Mouse (Mus musculus) embryonic facial prominence, embryonic 14.5 days (tissue): ENCODE data around the gene Snd1. TPM values are rescaled to one million over a fixed set of nuclear protein-coding genes. Genes with fewer than 3 reads are reported as not detected.

Experiments used
- ATAC-seq: fragments of 200-750 bp; cut with Nextera tagmentation; 2 replicates; pipeline ENCODE4 v1.8.0; 2017; ENCODE audit warnings: low read depth, moderate number of reproducible peaks, moderate TSS enrichment
- DNase-seq: peaks from one replicate; pipeline ENCODE4 v3.0.0-alpha.2; 2015; ENCODE audit warnings: low spot score
- H3K27ac ChIP-seq: fragments of 300-500 bp; sonication (generic); replicated peaks from 2 replicates; pipeline ENCODE4 v1.5.1; 2014; ENCODE audit warnings: low read depth, mild to moderate bottlenecking, low read length, moderate library complexity
- H3K27me3 ChIP-seq: fragments of 300-500 bp; sonication (generic); replicated peaks from 2 replicates; pipeline ENCODE4 v1.6.1; 2014; ENCODE audit warnings: low read length; ENCODE audit not compliant: control insufficient read depth, insufficient read depth
- H3K36me3 ChIP-seq: fragments of 300-500 bp; sonication (generic); 2 replicates; pipeline ENCODE4 v1.6.1; 2014; ENCODE audit warnings: low read length, mixed read lengths; ENCODE audit not compliant: control insufficient read depth, insufficient read depth
- H3K4me1 ChIP-seq: fragments of 300-500 bp; sonication (generic); 2 replicates; pipeline ENCODE4 v1.6.1; 2014; ENCODE audit warnings: antibody characterized with exemption, low read length; ENCODE audit not compliant: control insufficient read depth, insufficient read depth
- H3K4me2 ChIP-seq: fragments of 300-500 bp; sonication (generic); 2 replicates; pipeline ENCODE4 v1.6.1; 2014; ENCODE audit warnings: low read depth, mild to moderate bottlenecking, low read length, moderate library complexity, mixed read lengths
- H3K4me3 ChIP-seq: fragments of 300-500 bp; sonication (generic); 2 replicates; pipeline ENCODE4 v1.5.1; 2014; ENCODE audit warnings: low read depth, mild to moderate bottlenecking, low read length
- H3K9ac ChIP-seq: fragments of 300-500 bp; sonication (generic); 2 replicates; pipeline ENCODE4 v1.6.1; 2014; ENCODE audit warnings: low read depth, mild to moderate bottlenecking, low read length, moderate library complexity, mixed read lengths
- H3K9me3 ChIP-seq: fragments of 300-500 bp; sonication (generic); 2 replicates; pipeline ENCODE4 v1.6.1; 2016; ENCODE audit warnings: low read length; ENCODE audit not compliant: control insufficient read depth
- WGBS: fragments of 180-500 bp; shearing (Covaris S2); extraction: QIAGEN DNeasy Blood & Tissue Kit; methylation state at CpG from one replicate; pipeline ENCODE4 v1.1.7; 2014; 5-methylcytosine and 5-hydroxymethylcytosine counted together
- polyA plus RNA-seq: library from polyadenylated mRNA; unstranded; fragments of >200 nt; fragmentation: Nextera tagmentation; extraction: Ambion mirVana; gene quantifications from 2 replicates; pipeline ENCODE4 v1.2.1, GENCODE M21; 2014

Gene Snd1
- polyA plus RNA-seq, 1 experiment from 2014 or later, result 111 TPM

- H3K9me3 ChIP-seq, result no peaks in the 10 kb centered on the region
- WGBS, result 85% methylated on average over 5 of the region's 5 CpGs
- no peak for ATAC-seq
Measured at GRCm38 (mm10) chr6:28561291-28561995, 86.5 kb downstream of the Snd1 start.

DNA sequence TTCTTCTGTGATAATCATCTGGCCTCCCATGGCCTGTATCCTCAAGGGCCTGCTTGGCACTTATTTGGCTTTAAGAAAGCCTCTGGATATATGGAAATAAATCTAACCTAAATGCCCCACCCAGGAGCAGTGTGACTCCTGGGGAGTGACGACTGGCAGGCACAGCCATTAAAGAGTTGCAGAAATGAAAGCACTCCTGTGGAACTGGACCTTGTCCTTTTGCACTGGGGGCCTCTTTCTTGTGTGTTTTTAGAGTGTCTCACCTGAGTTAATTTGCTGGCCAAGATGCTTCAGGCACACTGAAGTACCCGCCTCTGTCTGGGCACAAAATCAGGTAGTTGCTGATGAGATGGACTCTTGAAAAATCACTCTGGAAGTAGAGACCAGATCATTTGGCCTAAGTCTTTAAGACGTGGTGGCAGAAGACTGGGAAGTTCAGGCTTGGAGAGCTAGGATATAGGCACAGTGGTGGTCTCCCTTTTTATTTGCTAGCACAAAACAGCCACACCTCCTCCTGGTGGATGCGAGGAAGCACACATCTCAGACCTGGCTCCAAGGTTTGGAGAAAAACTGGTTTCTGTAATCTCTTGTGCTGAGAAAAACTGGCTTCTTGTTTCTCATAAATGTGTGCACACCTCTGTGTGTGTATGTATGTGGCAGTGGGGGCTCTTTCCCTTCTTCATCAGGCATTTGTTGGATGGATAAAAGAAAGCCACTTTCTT is 87.5 kb downstream of the Snd1 start:
- H3K4me3 ChIP-seq, result no peak overlapping the region
- H3K4me1 ChIP-seq, result no peaks in the 10 kb centered on the region
- no peak overlapping the region for H3K27ac ChIP-seq
- H3K36me3 ChIP-seq, result peaks cover 25% of the 10 kb centered on the region
- no peaks in the 10 kb centered on the region for H3K9me3 ChIP-seq
- H3K4me2 ChIP-seq, result no peak overlapping the region
- DNase-seq (no peak), ATAC-seq (no peak)
- WGBS, result 84% methylated on average over 4 of the region's 4 CpGs
- no peak overlapping the region for H3K9ac ChIP-seq
- H3K27me3 ChIP-seq, result no peaks in the 10 kb centered on the region

More at GRCm38 (mm10) chr6:28561291-28561995, 86.5 kb downstream of the Snd1 start:
- no peak overlapping the region for H3K4me2 ChIP-seq
- DNase-seq, result no peak
- no peaks in the 10 kb centered on the region for H3K27me3 ChIP-seq
- no peak overlapping the region for H3K4me3 ChIP-seq
- H3K9ac ChIP-seq, result no peak overlapping the region
- no peak overlapping the region for H3K27ac ChIP-seq
- H3K4me1 ChIP-seq, result no peaks in the 10 kb centered on the region
- peaks cover 24% of the 10 kb centered on the region for H3K36me3 ChIP-seq

GRCm38 (mm10) chr6:28567978-28568377 is 93.0 kb downstream of the Snd1 start:
- H3K4me3 ChIP-seq, result no peak overlapping the region
- no peak overlapping the region for H3K9ac ChIP-seq
- no peak for ATAC-seq
- DNase-seq, result no peak
- H3K27me3 ChIP-seq, result no peaks in the 10 kb centered on the region
- H3K27ac ChIP-seq, result no peak overlapping the region
- WGBS, result 75% methylated on average over 6 of the region's 6 CpGs
- H3K9me3 ChIP-seq, result no peaks in the 10 kb centered on the region
- no peak overlapping the region for H3K4me2 ChIP-seq
- H3K36me3 ChIP-seq, result peaks cover 16% of the 10 kb centered on the region
- H3K4me1 ChIP-seq, result peaks cover 9% of the 10 kb centered on the region; the same call in 1 of the 2 replicates

DNA sequence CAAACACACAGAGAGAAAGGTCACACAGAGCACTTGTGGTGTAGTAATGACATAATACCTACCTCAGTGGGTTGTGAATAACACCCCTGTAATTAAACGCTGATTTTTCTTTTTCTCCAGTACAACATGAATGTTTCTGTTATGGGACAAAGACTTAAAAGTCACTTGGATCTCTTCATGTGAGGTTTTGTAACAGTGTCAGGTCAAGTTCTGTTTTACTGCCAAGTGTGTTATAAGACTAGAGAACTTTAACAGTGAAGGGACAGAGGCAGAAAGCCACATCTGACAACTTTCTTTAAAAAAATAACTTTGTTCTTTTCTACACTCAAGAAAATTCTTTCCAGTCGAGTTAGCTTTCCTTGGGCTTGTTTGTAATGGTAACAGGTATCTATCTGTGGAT is 97.0 kb downstream of the Snd1 start:
- no peaks in the 10 kb centered on the region for H3K36me3 ChIP-seq
- no peak overlapping the region for H3K9ac ChIP-seq
- H3K27ac ChIP-seq, result no peak overlapping the region
- peaks cover 21% of the 10 kb centered on the region; the same call in 1 of the 2 replicates for H3K4me1 ChIP-seq
- no peak overlapping the region for H3K4me2 ChIP-seq
- no peaks in the 10 kb centered on the region for H3K9me3 ChIP-seq
- WGBS, result 54% methylated on average over 2 of the region's 2 CpGs
- H3K27me3 ChIP-seq, result no peaks in the 10 kb centered on the region
- no peak overlapping the region for H3K4me3 ChIP-seq
- ATAC-seq, result no peak
- no peak for DNase-seq

- no peak overlapping the region for H3K9ac ChIP-seq
- 47% methylated on average over 11 of the region's 11 CpGs for WGBS
- no peak overlapping the region for H3K4me3 ChIP-seq
- no peak overlapping the region for H3K4me2 ChIP-seq
- DNase-seq (peak; percentile 66), ATAC-seq (peak; percentile 75; the same call in 1 of the 2 replicates)
- H3K27ac ChIP-seq, result no peak overlapping the region
- peaks cover 21% of the 10 kb centered on the region; the same call in 1 of the 2 replicates for H3K4me1 ChIP-seq
- no peaks in the 10 kb centered on the region for H3K36me3 ChIP-seq
- no peaks in the 10 kb centered on the region for H3K27me3 ChIP-seq
- H3K9me3 ChIP-seq, result no peaks in the 10 kb centered on the region
Measured at GRCm38 (mm10) chr6:28572991-28573759, 98.2 kb downstream of the Snd1 start.

DNA sequence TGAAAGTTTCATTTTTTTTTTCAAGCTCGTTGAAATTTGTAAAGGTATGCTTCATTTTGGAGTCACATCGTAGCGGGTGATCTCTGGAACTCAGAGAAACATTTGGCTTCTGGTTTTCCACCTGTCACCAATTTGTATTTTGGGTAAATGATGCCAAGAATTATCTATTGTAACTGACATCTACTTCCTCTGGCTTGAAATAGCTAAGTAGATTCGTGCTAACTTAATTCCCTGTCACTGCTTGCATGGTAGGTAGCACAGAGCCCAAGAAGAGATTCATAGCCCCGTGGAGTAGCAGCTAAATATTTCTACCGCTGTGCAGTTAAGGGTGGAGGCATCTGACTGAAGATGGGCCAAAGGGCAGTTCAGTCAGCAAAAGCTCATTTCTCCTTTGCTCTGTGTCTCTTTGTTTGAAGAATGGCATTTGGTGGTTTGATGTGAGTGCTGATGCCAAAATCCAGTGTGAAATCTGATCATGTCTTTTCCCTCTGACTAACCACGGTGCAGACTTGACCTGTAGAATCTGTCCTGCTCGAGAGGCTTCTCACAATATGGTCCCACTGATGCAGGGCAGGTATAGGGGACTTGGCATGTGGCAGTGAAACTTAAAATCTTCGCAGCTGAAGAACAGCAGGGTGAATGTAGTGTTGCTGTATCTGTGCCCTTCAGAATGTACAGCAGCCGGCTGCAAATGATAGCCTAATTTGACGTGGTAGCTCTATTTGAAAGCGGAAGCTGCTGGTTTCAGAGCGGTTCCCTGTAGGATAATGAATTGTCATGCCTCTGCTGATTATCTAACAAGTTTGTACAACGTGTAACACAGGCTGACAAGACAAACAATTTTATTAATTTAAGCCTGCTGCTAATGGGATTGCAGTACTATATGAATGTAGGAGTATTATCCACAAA is 101.7 kb downstream of the Snd1 start:
- WGBS, result 47% methylated on average over 14 of the region's 14 CpGs
- ATAC-seq, result no peak

GRCm38 (mm10) chr6:28582847-28583246 is 107.9 kb downstream of the Snd1 start:
- H3K4me3 ChIP-seq, result no peak overlapping the region
- H3K36me3 ChIP-seq, result no peaks in the 10 kb centered on the region
- H3K4me1 ChIP-seq, result no peaks in the 10 kb centered on the region
- no peak overlapping the region for H3K9ac ChIP-seq
- H3K9me3 ChIP-seq, result no peaks in the 10 kb centered on the region
- DNase-seq (no peak), ATAC-seq (no peak)
- no peaks in the 10 kb centered on the region for H3K27me3 ChIP-seq
- WGBS, result 83% methylated on average over 3 of the region's 3 CpGs
- H3K27ac ChIP-seq, result no peak overlapping the region
- H3K4me2 ChIP-seq, result no peak overlapping the region

More for the DNA sequence above, 101.7 kb downstream of the Snd1 start:
- Histone ChIP-seq H3K4me2 (no peak overlapping the region), H3K4me3 (no peak overlapping the region), H3K4me1 (peaks cover 21% of the 10 kb centered on the region; the same call in 1 of the 2 replicates), H3K36me3 (no peaks in the 10 kb centered on the region), H3K9me3 (no peaks in the 10 kb centered on the region), H3K27ac (no peak overlapping the region), H3K27me3 (no peaks in the 10 kb centered on the region), H3K9ac (no peak overlapping the region)
- DNase-seq, result no peak

DNA sequence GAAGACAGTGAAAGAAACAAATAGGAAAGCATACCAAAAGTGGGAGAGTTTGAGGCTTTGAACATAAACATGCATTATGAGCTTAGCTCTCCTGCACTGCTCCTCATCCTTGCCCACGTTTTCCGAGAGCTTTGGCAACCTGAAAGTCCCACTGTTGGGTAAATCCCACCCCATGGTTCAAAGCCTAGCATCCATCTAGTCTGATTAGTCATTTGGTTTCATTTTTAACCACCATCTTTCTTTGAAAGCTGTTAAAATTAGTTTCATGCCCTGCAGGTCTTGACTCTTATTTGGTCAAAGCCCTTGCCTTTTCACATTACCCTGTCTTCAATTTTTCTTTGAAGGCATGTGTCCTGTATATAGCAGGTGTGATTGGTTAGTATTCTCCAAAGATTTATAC is 108.5 kb downstream of the Snd1 start:
- no peak overlapping the region for H3K4me3 ChIP-seq
- no peak overlapping the region for H3K9ac ChIP-seq

More for the DNA sequence above, 108.5 kb downstream of the Snd1 start:
- ATAC-seq, result no peak
- Histone ChIP-seq H3K27me3 (no peaks in the 10 kb centered on the region), H3K4me2 (no peak overlapping the region), H3K9me3 (no peaks in the 10 kb centered on the region), H3K4me1 (no peaks in the 10 kb centered on the region), H3K36me3 (no peaks in the 10 kb centered on the region), H3K27ac (no peak overlapping the region)
- no peak for DNase-seq
- WGBS, result 79% methylated on average over 2 of the region's 2 CpGs
